Mouse (Mus musculus): ENCODE data around the gene Ndufa10. TPM values are rescaled to one million over a fixed set of nuclear protein-coding genes. Genes with fewer than 3 reads are reported as not detected.
"Not testable (repeated sequence)": the region's sequence is repeated elsewhere in the genome, so short reads cannot be mapped to it uniquely, and the experiment has no call there.

Gene Ndufa10
- 237 TPM for polyA plus RNA-seq (2021)

DNA sequence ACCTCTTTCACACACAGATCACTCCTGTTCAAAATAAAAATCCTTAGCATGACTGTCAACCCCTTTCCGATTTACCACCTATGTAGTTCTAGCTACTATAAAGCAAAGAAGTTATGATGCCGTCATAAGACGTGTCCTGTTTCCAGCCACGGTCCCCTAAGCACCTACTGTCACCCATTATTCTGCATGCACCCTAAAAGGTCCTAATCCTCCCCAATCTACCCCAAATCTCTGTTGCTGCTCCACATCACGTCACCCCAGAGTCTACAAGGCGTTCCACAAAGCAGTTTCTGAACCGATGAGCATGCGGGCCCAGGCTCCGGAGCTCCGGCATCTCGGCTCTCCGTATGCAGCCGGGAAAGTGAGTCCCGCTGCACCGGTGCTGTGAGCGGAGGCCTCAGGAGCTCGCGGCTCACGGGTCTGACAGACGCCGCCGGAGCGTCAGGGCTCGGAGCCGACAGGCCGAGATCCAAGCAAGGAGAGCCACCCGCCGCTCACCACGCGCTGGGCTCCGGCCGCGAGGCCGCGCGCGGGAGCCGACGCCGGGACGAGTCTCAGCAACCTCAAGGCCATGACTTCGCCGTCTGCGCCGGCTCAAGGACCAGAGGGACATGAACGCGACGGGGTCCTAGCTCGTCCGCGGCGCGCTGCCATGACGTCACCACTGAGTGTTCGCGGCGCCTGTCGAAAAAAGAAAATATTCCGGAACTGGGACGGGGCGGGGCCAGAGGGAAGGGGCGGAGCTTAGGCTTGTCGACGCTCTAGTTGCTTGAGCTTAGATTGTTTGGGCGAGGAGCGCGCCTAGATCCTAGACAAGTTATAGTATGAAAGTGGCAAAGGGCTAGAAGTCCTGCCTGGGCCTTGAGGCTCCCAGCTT is at the start of gene Ndufa10:
Gene Ndufa10 (minus strand): TSS at position 696 of the 877 bp plus-strand sequence.
- DNase-seq (ENCODE audit: low read depth, low spot score) (peak; percentile 77), ATAC-seq (peak; percentile 74)
- H3K27me3 ChIP-seq: peaks cover 20% of the 10 kb centered on the region
- POLR2A ChIA-PET: interaction anchor here (0.6 to 0.7 kb wide), 2 partner anchors 195 to 317 kb away, joined by 3 to 4 read pairs; no protein-coding TSS in a partner anchor
- in situ Hi-C loops (cut with MboI; ENCODE audit: low pct_unique_long_range_greater_than_20kb): no loop called here
- TF ChIP-seq CTCF (IDR thresholded peaks at IDR 0.05): no peak
- CTCF ChIA-PET: interaction anchor here (1.0 kb wide), 1 partner anchor 11 kb away, joined by 3 read pairs; no protein-coding TSS in a partner anchor

- in situ Hi-C loops (cut with MboI; ENCODE audit: low pct_unique_long_range_greater_than_20kb): loop anchor here (25.0 kb wide), 1 partner anchor 366 kb away; no protein-coding TSS in a partner anchor
- H3K27me3 ChIP-seq: peaks cover 19% of the 10 kb centered on the region
- POLR2A ChIA-PET: interaction anchor here (0.7 to 1.0 kb wide), 2 partner anchors 13 to 87 kb away, joined by 3 read pairs; no protein-coding TSS in a partner anchor
- DNase-seq (ENCODE audit: low read depth, low spot score) (no peak), ATAC-seq (no peak)
- CTCF ChIA-PET: interaction anchor here (0.8 to 3.1 kb wide), 6 partner anchors 13 to 132 kb away, joined by 3 to 17 read pairs (median 6); partner anchors contain the start of gene Otos
- TF ChIP-seq CTCF (IDR thresholded peaks at IDR 0.05): peak; percentile 80
Measured at GRCm38 (mm10) chr1:92521376-92521775, 47.7 kb upstream of the Ndufa10 start.

DNA sequence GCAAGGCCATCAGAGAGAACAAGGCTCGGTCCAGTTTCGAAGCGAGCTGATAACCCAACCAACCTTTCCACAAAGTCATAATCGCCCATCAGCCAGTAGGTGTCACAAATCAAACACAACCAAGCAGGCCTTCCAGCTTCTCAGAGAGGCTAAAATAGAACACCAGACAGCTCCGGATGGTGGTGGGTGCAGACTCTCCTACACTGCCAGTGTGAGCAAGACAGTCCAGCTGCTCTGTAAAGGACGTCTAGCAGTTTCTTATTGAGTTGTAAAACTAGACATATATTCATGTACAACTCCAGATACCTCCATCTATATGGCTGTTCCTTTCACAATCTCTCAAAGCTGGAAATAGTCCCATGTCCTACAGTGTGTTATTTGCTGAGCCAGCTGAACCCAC is 45.4 kb upstream of the Ndufa10 start:
- no peak for ATAC-seq
- DNase-seq (ENCODE audit: low read depth, low spot score): no peak
- TF ChIP-seq CTCF (IDR thresholded peaks at IDR 0.05): no peak
- ChIA-PET POLR2A (no interaction called here), CTCF (no interaction called here)
- H3K27me3 ChIP-seq: peaks cover 14% of the 10 kb centered on the region
- in situ Hi-C loops (cut with MboI; ENCODE audit: low pct_unique_long_range_greater_than_20kb): loop anchor here (25.0 kb wide), 1 partner anchor 368 kb away; no protein-coding TSS in a partner anchor

DNA sequence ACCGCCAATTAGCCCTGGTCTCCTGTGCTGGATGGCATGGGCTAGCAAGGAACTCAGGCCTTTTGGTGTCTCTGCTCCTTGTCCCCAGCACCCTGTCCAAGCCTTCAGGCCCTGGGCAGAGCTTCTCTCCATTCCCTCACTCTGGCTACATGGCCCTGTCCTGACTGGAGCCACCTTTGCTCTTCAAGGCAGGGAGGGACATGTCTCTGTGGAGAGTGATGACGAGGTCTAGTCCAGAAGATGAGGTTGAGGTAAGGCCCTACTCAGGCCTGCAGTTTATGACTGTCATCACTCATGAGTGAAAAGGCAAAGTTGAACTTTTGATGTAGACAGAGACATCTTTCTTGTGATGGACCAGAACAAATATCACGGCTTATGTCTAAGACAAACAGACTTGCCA is 44.9 kb upstream of the Ndufa10 start, which contains the start of gene Olfr1414:
Gene Olfr1414 (minus strand): TSS at position 101 of the 400 bp plus-strand sequence.
- TF ChIP-seq CTCF (IDR thresholded peaks at IDR 0.05): no peak
- no peak for DNase-seq (ENCODE audit: low read depth, low spot score)
- ATAC-seq: no peak
- ChIA-PET POLR2A (no interaction called here), CTCF (no interaction called here)
- peaks cover 15% of the 10 kb centered on the region for H3K27me3 ChIP-seq
- in situ Hi-C loops (cut with MboI; ENCODE audit: low pct_unique_long_range_greater_than_20kb): loop anchor here (25.0 kb wide), 1 partner anchor 369 kb away; no protein-coding TSS in a partner anchor

DNA sequence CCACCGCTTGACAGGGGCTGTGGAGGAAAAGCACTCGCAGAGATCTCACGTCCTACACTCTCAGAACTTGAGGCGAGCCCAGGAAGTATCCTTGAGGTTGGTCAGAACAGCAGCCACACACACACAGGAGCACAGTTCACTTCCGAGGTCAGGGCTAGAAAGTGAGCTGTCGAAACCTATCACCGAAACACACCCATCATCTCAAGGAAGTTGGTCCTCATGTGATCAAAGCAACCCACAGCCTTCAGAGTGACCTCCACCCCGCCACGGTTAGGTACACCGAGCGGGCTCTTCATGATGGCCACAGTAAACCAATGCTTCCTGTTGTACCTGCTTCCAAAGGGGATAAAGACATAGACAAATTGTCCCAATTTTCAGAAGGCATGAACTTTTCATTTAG is 41.7 kb upstream of the Ndufa10 start:
- DNase-seq (ENCODE audit: low read depth, low spot score) (no peak), ATAC-seq (no peak)
- CTCF ChIA-PET: no interaction called here
- peaks cover 26% of the 10 kb centered on the region for H3K27me3 ChIP-seq
- TF ChIP-seq CTCF (IDR thresholded peaks at IDR 0.05): no peak
- in situ Hi-C loops (cut with MboI; ENCODE audit: low pct_unique_long_range_greater_than_20kb): loop anchor here (25.0 kb wide), 1 partner anchor 372 kb away; no protein-coding TSS in a partner anchor
- POLR2A ChIA-PET: no interaction called here

- in situ Hi-C loops (cut with MboI; ENCODE audit: low pct_unique_long_range_greater_than_20kb): loop anchor here (25.0 kb wide), 1 partner anchor 376 kb away; no protein-coding TSS in a partner anchor
- CTCF ChIA-PET; POLR2A ChIA-PET; ATAC-seq; DNase-seq (ENCODE audit: low read depth, low spot score): not testable (repeated sequence)
- peaks cover 35% of the 10 kb centered on the region for H3K27me3 ChIP-seq
Measured at GRCm38 (mm10) chr1:92511646-92512045, 38.0 kb upstream of the Ndufa10 start.

DNA sequence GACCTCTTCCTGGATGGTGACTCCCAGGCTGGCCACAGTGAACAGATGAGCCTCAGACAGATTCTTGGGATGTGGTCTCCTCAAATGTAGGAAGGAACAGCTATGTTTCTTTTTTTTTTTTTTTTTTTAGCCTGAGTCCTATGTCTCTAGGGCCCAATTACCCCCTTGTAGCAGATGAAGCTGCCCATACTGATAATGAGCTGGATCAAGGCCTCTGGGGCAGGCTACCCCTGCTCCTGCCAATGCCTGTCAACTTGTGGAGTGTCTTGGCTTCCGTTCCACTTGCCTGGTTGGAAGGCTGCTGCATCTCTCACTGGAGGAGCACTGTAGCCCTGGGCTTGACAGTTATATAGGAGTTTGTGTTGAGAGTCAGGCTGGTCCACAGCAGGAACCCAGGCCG is 22.3 kb upstream of the Ndufa10 start, which contains the start of gene Olfr1415:
Gene Olfr1415 (minus strand): TSS at position 101 of the 400 bp plus-strand sequence.
- TF ChIP-seq CTCF (IDR thresholded peaks at IDR 0.05): no peak
- no peak for DNase-seq (ENCODE audit: low read depth, low spot score)
- ATAC-seq: no peak
- ChIA-PET POLR2A (interaction anchor here (0.7 kb wide), 1 partner anchor 21 kb away, joined by 5 read pairs; no protein-coding TSS in a partner anchor), CTCF (no interaction called here)
- H3K27me3 ChIP-seq: peaks cover 14% of the 10 kb centered on the region
- in situ Hi-C loops (cut with MboI; ENCODE audit: low pct_unique_long_range_greater_than_20kb): no loop called here

DNA sequence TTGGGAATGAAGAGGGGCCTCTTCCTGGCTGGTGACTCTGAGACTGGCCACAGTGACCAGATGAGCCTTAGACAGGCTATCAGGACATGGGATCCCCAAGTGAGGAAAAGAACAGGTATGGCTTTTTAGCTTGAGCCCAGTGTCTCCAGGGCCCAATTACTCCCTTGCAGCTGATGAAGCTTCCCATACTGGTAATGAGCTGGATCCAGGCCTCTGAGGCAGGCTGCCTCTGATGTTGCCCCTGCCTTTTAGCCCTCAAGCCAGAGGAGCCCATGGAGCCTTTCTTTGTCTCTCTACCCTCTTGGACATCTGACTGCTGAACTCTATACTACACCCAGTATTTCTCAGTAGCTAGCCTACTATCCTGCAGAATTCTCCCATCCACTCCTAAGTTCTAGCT is 11.4 kb upstream of the Ndufa10 start, which contains the start of gene Olfr1416:
Gene Olfr1416 (minus strand): TSS at position 101 of the 400 bp plus-strand sequence.
- CTCF ChIA-PET: no interaction called here
- no peak for ATAC-seq
- peaks cover 12% of the 10 kb centered on the region for H3K27me3 ChIP-seq
- no peak for DNase-seq (ENCODE audit: low read depth, low spot score)
- in situ Hi-C loops (cut with MboI; ENCODE audit: low pct_unique_long_range_greater_than_20kb): no loop called here
- no peak for TF ChIP-seq CTCF (IDR thresholded peaks at IDR 0.05)
- POLR2A ChIA-PET: no interaction called here

DNA sequence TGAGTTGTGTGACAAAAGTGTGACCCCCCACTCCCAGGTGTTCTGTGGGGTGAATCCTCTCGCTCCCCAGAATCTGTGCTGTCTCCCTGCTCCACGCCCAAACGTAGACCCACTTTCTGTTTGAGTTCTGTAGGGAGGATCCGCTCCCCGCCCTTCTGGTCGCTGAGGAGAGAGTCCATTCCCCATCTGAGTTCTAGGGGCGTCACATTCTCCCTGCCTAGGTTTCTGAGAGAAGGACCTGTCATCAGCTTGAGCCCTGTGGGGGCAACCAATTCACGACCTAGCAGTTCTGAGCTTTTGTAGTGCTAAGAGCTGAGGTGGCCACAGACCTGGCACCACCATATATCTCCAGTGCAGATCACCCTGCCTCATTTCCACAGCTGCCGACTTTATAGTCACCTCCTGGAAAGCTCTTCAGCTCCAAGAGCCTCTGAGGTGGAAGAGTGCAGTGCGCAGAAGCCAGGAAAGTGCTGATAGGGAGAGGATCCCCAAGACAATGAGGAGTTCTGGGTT is 462 bp upstream of the Ndufa10 start:
- H3K27me3 ChIP-seq: peaks cover 26% of the 10 kb centered on the region
- no peak for TF ChIP-seq CTCF (IDR thresholded peaks at IDR 0.05)
- in situ Hi-C loops (cut with MboI; ENCODE audit: low pct_unique_long_range_greater_than_20kb): no loop called here
- ChIA-PET CTCF (interaction anchor here (1.0 kb wide), 1 partner anchor 10 kb away, joined by 3 read pairs; no protein-coding TSS in a partner anchor), POLR2A (interaction anchor here (0.6 to 0.7 kb wide), 2 partner anchors 194 to 318 kb away, joined by 3 to 4 read pairs; no protein-coding TSS in a partner anchor)
- DNase-seq (ENCODE audit: low read depth, low spot score): no peak
- ATAC-seq: no peak

- no peaks in the 10 kb centered on the region for H3K27me3 ChIP-seq
- DNase-seq (ENCODE audit: low read depth, low spot score): no peak
- no peak for ATAC-seq
- ChIA-PET CTCF (interaction anchor here (0.8 kb wide), 1 partner anchor 16 kb away, joined by 4 read pairs; no protein-coding TSS in a partner anchor), POLR2A (no interaction called here)
- no peak for TF ChIP-seq CTCF (IDR thresholded peaks at IDR 0.05)
- in situ Hi-C loops (cut with MboI; ENCODE audit: low pct_unique_long_range_greater_than_20kb): no loop called here
Measured at GRCm38 (mm10) chr1:92468891-92469290, 4.8 kb downstream of the Ndufa10 start.
